Mouse (Mus musculus): ENCODE measurements at regions not wholly inside any gene's neighbourhood (a gene's known extent, or its start where the extent isn't known, plus 50 kb on each side); places are given as distances from the start of the nearest gene placed in this dataset.

GRCm38 (mm10) chr3:150109561-150109960, 1119.2 kb upstream of the Adgrl2 start:
- no peak for DNase-seq

DNA sequence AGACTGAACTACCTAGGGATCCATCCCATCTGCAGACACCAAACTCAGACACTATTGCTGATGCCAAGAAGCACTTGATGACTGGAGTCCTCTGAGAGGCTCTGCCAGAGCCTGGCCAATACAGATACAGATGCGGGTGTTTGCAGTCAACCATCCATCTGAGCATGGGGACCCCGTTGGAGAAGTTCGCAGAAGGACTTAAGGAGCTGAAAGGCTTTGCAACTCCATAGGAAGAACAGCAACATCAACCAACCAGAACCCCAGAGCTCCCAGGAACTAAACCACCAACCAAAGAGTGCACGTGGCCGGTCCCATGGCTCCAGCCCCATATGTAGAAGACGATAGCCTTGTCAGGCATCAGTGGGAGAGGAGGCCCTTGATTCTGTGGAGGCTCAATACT, 1121.9 kb upstream of the Adgrl2 start:
- no peak for DNase-seq

- peak; percentile 4 for DNase-seq
Measured at GRCm38 (mm10) chr3:150119866-150120265, 1129.5 kb upstream of the Adgrl2 start.

DNA sequence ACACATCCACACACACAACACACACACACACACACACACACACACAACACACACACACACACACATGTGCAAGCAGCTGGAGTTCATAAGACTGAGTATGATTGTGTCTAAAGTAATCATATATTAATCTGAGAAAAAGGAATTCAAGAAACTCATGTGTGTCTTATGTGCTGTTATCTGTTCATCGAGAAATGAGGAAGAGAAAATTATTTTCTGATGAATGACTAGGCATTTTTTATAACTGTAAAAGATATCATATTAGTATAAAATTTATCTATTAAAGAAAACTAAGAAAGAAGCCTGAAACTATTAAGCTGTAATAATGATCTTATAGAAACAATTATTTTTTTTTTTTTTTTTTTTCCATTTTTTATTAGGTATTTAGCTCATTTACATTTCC, 1156.3 kb upstream of the Adgrl2 start:
- DNase-seq = no peak

DNA sequence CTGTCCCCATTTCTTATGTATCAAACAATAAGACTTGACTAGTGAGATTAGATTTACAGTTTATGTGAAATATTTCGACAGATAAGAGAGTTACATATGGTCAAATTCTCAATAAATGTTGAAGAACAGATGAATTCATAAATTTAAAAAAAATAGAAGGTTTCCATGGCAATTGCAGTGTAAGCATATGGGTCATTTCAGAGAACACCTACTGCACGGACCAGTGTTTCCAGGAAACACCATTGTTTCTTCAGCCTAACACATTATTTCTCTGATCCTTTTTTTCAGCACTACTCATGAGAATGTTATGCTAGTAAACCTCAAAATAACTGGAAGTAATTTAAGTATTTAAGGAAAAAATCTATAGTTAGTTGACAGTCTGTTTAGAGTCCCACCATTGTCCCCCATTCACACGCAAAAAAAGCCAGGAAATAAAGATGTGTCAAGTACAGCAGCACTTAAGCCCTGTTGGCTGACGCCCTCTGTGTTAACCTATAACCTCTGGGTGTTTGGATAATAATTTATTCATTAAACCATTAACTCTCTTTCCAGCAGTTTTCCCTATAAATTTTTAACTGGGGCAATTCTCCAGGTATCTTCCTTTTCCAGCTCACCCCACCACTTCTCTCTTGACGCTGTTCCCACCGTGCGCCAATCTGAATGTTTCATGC, 1160.9 kb upstream of the Adgrl2 start:
- DNase-seq = no peak

GRCm38 (mm10) chr3:150151823-150152158, 1161.4 kb upstream of the Adgrl2 start:
- DNase-seq = no peak

DNA sequence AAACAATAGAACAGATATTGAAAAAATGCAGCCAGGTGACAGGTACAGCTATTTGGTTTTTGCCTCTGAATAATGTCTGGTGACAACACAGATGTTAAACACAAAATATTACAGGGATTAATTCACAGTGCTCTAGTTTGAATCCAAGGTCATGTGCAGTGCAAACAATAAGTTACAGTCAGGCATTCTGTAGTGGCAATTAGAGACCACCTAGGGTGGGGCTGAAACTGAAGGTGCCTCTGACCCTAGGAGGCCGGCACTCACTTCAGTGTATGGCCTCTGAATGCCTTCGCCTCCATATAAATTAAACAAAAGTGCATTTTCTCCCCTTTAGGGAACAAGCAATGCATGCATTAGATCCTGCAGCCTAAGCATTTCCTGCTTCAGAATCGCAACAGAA, 1162.5 kb upstream of the Adgrl2 start:
- no peak for DNase-seq

DNA sequence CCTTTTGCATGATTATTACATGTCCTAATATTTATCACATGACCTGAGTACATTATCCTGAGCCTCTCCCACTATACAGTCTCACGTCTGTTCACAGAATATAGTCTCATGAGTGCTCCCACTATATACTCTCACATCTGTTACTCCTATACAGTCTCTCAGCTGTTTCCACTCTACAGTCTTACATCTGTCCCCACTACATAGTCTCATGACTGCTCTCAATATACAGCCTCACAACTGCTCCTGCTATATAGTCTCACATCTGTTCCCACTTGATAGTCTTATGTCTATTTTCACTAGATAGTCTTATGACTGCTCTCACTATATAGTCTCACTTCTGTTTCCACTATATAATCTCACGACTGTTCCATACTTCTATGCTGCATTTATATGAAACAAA, 1195.5 kb upstream of the Adgrl2 start:
- DNase-seq = no peak

- DNase-seq = no peak
Measured at GRCm38 (mm10) chr3:150193132-150193531, 1202.8 kb upstream of the Adgrl2 start.

DNA sequence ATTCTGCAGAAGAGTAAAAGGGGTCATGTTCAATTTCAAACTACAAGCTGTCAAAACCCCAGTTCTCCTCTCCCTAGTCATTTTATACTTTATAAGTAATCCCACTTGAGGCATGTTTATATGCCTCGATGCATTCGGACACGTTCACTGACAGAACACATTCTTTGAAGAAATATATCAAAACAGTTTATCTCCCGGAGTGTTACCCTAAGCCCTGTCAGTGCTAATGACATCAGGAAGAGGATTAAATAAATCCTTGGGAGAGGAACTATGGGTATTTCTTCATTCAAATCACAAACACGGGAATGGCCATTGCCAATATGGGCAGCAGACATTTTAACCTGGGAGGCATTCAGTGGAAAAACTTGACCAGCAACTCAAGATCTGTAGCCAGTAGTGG, 1208.1 kb upstream of the Adgrl2 start:
- no peak for DNase-seq

DNA sequence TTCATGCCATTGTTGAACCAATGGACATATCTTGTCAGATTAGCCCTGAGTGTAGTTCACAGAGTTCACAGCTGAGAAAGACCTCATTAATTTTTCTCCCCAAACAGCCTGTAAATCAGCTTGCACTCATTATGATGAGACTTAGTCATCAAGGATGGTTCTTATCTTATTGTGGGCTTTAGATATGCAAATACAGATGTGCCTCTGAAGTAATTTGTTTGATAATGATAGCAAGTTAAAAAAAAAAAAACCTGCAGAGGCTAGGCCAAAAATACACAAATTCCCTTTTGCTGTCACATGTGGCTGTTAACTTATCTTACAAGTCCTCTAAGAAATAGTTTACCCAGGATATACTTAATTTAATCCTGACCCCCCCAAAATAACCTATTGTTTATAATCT, 1215.5 kb upstream of the Adgrl2 start:
- no peak for DNase-seq

DNA sequence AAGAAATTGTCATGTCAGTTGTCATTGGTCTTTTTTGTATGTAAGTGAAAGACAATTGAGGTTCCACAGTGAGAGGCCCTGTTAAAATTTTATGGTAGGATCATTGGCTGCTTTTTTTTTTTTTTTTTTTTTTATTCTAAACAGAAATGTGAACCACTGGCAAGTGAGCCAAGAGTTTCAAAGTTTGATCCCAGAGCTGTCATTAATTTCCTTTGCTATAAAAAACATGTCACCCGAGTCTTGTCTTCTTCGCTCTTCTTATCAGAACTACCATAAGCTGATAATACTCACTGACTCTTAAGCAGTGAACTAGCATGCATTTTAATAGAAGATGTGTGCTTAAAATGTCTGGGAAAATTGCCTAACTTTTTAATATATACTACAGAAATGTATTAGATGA, 1204.4 kb upstream of the Adgrl4 start:
- DNase-seq = no peak

GRCm38 (mm10) chr3:150236946-150237600, 1200.6 kb upstream of the Adgrl4 start:
- no peak for DNase-seq

DNA sequence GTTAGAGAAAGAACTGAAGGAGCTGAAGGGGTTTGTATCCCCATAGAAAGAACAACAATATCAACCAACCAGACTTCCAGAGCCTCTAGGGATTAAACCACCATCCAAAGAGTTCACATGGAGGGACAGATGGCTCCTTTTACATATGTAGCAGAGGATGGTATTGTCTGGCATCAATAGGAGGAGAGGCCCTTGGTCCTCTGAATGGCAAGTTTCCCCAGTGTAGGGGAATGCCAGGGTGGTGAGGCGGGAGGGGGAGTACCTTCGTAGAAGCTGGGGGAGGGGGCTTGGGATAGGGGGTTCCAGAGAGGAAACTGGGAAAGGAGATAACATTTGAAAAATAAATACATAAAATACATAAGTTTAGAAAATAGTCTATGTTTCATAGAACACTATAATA, 1162.6 kb upstream of the Adgrl4 start:
- DNase-seq = no peak

- DNase-seq = no peak
Measured at GRCm38 (mm10) chr3:150296057-150296710, 1141.5 kb upstream of the Adgrl4 start.

DNA sequence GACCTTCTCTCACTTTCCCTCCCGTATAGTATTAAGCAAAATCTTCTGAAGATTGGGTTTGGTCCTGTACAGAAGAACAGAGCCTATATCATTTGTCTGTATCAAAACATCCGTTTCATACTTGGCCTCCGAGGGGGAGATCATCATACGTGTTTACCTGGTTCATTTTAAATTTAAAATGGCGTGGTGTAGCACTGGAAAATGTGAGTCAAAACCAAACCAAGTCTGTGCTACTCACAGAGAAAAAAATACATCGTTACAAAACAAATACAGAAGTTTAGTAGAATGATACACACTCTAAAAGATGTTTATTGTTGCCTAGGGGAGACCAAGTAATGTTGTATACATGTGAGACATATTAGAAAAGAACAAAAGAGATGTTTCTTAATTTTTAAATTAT, 1108.9 kb upstream of the Adgrl4 start:
- DNase-seq = no peak

DNA sequence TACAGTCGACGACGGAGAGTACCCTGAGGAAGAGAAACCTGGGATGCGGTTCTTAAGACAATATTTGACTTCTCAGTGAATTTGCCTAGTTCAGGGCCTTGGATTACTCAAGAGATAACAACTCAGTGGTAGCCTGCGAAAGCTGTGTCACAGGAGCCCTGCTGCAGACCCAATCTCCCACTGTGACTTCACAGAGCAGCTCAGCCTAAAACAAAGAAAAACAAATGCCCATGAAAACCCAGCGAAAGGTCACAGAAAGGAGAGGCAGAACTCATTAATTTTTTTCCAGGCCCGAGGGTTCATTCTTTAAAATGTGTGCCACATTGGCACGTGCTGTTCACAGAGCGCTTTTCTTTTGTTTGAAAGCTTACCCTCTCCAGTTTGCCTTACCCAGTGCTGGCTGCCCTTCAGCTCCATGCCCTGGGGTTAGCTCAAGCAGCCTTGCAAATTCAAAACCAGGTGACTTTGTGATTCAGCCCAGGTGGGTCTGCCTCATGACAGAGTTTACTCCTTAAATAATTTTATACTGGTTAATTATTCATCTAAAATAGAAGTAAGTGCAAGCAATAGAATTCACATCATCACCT, 1085.5 kb upstream of the Adgrl4 start:
- DNase-seq = peak; percentile 22

GRCm38 (mm10) chr3:150365766-150366165, 1071.9 kb upstream of the Adgrl4 start:
- DNase-seq = no peak

DNA sequence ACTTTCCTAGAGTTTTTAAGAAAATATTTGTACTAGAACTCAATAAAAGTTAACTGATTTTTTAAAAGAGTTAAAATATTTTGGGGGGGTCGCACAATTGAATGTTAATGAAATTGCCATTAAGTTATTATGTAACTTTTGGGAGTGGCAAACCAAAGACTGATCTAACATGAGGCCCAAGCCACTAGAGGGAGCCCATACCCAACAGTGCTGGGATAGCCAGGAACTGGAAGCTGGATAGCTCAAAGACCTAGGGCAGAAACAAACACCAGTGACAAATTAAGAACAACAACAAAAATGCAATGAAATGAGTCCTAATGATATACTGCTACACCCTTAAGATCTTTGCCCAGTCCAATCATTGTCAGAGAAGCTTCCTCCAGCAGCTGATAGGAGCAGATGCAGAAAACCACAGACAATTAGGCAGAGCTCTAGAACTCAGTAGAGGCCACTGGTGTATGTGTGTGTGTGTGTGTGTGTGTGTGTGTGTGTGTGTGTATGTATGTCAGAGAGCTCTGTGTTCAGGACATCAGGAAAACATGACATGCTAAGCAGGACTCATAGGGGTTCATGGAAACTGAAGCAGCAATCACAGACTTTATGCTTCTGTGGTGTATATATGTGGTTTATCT, 1052.6 kb upstream of the Adgrl4 start:
- peak; percentile 78 for DNase-seq

- peak; percentile 7 for DNase-seq
Measured at GRCm38 (mm10) chr3:150401694-150402301, 1035.9 kb upstream of the Adgrl4 start.

GRCm38 (mm10) chr3:150406086-150406485, 1031.6 kb upstream of the Adgrl4 start:
- no peak for DNase-seq

DNA sequence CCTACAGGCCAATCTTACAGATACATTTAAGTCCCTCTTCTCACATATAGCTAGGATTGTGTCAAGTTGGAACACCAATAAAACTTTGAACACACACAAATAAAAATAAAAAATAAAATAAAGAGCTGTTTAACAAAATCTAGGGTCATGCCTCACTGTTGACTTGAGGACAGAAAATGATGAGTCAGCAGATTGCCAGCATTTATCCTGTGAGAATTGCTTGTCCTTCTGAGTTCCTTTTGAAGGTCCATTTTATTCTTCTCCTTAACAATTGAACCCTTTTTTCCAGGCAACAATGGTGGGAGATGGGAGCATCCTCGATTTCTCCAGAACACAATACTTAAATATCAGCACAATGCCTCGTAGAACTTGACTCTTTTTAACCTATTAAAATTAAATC, 1022.4 kb upstream of the Adgrl4 start:
- DNase-seq = no peak

DNA sequence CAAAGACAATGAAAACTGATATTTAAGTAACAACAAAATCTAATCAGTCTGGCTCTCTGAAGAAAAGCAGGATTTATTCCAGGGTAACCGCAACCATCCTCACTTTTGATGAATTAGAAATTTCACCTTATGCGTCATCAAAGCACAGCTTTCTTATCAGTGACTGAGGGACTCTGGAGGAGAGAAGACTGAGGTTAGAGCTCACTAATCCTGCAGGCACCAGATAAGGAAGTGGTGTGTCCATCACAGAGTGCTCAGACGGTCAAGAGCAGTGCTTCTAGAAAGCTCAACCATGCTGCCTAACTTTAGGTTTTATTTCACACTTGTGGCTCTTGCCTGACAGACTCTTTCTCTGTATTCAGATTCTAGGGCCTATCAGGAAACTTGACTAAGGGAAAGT, 1021.2 kb upstream of the Adgrl4 start:
- no peak for DNase-seq
